Mouse (Mus musculus): ENCODE results near the gene Tecpr2.

The Tecpr2 gene

GRCm38 (mm10) chr12:110948082-110948909 lies 59.2 kb downstream of the Tecpr2 start:
- no peak for DNase-seq (ENCODE audit: low read depth, low spot score)

DNA sequence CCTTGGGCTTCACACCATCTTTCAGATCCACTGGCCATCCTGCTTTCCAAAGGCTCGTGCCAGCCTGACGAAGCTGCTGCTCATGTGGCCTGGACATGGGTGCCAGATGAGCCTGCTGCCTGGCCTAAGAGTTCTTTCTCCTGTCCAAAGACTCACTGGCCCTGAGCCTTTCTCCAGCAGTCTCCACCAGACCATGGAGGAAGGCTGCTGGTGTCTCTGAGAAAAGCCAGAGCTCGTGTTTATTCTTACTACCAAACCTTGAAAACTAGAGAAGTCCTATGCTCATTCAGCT lies 59.8 kb downstream of the Tecpr2 start:
- DNase-seq (ENCODE audit: low read depth, low spot score): no peak

GRCm38 (mm10) chr12:110949410-110949809 lies 60.3 kb downstream of the Tecpr2 start:
- no peak for DNase-seq (ENCODE audit: low read depth, low spot score)

DNA sequence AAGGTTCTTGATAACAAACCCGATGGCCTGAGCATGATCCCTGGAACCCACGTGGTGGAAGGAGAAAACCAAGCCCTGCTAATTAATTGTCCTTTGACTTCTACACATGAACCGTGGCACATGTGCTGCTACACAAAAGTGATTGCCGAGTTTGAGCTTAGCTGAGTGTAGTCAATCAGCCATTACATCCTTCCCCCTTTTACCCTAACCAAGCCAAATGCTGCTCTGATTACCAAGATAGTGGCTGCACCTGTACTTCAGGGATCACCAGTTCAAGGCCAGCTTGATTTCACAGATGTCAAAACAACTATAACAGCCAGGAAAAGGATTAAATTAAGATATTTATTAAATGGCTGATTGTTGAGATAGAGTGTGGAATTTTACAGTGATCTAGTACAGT lies 61.1 kb downstream of the Tecpr2 start:
- DNase-seq (ENCODE audit: low read depth, low spot score): no peak

DNA sequence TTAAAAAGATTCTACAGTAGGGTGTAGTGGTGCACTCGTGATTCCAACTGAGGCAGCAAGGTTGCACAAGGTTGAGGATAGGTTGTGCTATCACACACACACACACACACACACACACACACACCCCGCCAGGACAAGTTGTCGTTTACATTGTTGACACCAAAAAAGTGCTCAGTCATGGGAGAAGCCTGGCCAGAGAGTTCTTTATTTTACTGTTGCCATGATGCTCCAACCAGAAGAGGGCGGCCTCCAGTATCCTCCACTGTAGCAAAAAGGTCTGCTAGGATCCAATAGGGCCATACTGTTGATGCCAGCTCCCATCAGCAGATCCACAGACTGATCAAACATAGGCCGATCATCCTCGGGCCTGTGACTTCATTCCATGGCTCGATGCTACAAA lies 62.2 kb downstream of the Tecpr2 start:
- no peak for DNase-seq (ENCODE audit: low read depth, low spot score)

GRCm38 (mm10) chr12:110952628-110953385 lies 63.7 kb downstream of the Tecpr2 start:
- DNase-seq (ENCODE audit: low read depth, low spot score): peak; percentile 76

- peak; percentile 87 for DNase-seq (ENCODE audit: low read depth, low spot score)
Measured at GRCm38 (mm10) chr12:110953443-110953842, 64.4 kb downstream of the Tecpr2 start.

- DNase-seq (ENCODE audit: low read depth, low spot score): peak; percentile 7
Measured at GRCm38 (mm10) chr12:110953900-110954299, 64.8 kb downstream of the Tecpr2 start.

- no peak for DNase-seq (ENCODE audit: low read depth, low spot score)
Measured at GRCm38 (mm10) chr12:110954351-110954991, 65.4 kb downstream of the Tecpr2 start.

- DNase-seq (ENCODE audit: low read depth, low spot score): no peak
Measured at GRCm38 (mm10) chr12:110961973-110962372, 72.9 kb downstream of the Tecpr2 start.

DNA sequence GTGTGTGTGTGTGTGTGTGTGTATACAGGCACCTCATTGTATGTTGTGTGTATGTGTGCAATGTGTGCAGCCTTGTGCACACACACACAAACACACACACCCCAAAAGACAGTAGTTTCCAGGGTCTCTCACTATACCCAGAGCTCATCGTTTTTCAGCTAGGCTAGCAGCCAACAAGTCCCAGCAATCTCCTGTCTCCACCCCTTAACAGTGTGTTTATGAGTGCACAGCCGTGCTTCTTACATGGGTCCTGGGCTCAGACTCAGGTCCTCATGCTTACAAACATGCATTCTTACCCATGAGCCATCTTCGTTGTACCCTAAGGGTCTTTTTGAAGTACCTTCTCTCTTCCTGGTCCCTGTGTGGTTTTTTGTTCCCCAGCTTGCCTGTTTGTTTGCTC lies 76.4 kb downstream of the Tecpr2 start:
- no peak for DNase-seq (ENCODE audit: low read depth, low spot score)

DNA sequence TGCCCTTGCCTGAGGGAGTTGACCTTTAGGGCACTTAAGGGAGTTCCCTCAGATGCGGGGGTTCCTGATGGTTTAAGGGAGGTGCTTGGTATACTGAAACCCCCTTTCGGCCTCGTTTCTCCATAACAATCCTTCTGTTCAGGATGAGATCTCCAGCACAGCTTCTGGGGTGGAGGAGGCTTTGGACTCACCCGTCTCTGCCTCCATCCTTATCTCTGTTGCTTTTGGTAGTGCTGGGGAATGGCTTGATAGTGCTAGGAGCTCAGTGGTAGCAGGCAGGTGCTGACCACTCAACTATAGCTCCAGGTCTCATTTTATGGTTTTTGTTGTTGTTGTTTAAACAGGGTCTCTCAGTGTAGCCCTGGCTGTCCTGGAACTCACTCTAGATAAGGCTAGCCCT lies 77.0 kb downstream of the Tecpr2 start:
- no peak for DNase-seq (ENCODE audit: low read depth, low spot score)

- DNase-seq (ENCODE audit: low read depth, low spot score): no peak
Measured at GRCm38 (mm10) chr12:110967146-110967545, 78.1 kb downstream of the Tecpr2 start.

DNA sequence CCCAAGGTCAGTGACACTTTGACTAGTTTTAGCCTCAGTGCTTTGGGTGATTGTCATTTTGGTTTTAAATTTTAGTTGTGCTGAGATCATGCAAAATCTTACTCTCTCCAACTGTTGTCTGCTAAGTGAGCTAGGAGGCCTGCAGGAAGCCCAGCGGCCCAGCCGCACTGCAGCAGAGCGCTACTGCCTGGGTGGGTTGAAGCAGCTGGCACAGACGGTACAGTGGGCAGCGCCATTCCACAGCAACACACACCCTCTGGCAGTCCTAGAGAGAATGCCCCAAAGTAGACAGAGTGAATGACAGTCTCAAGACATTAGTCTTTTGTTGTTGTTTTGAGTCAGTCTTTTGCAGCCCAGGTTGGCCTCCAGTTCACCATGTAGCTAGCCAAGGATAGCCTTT lies 81.3 kb downstream of the Tecpr2 start:
- no peak for DNase-seq (ENCODE audit: low read depth, low spot score)

- DNase-seq (ENCODE audit: low read depth, low spot score): no peak
Measured at GRCm38 (mm10) chr12:110971972-110972371, 82.9 kb downstream of the Tecpr2 start.

- DNase-seq (ENCODE audit: low read depth, low spot score): no peak
Measured at GRCm38 (mm10) chr12:110973829-110974228, 84.8 kb downstream of the Tecpr2 start.

- no peak for DNase-seq (ENCODE audit: low read depth, low spot score)
Measured at GRCm38 (mm10) chr12:110974295-110974694, 85.2 kb downstream of the Tecpr2 start.

DNA sequence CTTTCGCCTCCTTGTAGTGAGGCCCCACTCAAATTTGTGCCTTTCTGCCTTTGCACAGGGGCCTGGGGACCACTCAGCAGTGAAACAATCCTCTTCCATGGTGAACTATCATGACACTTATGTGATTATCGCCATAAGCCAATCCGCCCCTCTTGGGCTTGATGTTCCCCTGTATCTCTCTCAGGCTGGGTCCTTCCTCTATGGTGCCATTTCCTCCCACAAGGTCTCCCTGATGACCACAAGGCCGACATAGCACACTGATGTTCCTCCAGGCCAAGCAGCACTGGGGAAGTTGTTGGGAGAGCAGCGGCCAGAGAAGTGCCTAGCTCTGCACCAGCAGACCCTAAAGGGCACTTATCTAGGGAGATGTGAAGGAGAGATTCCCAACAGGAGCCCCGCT lies 85.7 kb downstream of the Tecpr2 start:
- DNase-seq (ENCODE audit: low read depth, low spot score): no peak

GRCm38 (mm10) chr12:110975385-110975784 lies 86.3 kb downstream of the Tecpr2 start:
- DNase-seq (ENCODE audit: low read depth, low spot score): no peak

GRCm38 (mm10) chr12:110975838-110976468 lies 86.9 kb downstream of the Tecpr2 start:
- DNase-seq (ENCODE audit: low read depth, low spot score): no peak

- DNase-seq (ENCODE audit: low read depth, low spot score): no peak
Measured at GRCm38 (mm10) chr12:110976589-110977344, 87.7 kb downstream of the Tecpr2 start.
